Mouse (Mus musculus): ENCODE data around the gene Ncam1. TPM values are rescaled to one million over a fixed set of nuclear protein-coding genes. Genes with fewer than 3 reads are reported as not detected.

The Ncam1 gene
- total and polyA plus RNA-seq, 3 experiments = 0.08 TPM; not detected in 2

DNA sequence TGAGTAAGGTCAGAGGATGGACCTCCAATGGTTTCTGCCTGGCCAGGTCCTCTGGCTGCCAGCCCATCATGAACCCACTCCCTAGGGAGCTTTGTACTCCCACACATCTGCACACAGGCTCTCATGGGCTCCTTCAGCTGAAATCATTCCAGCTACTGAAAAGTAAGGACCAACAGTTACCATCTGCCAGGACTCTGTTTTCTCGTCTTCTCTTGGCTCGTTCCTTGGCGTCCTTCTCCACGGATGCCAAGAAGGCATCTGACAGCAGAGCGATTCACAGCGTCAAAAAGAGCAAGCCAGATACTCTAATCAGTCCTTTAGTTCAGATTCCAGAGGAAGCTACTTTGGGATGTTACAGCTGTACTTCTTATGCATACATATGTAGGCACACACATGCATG lies 327.8 kb downstream of the Ncam1 start:
- no peak for DNase-seq (ENCODE audit: extremely low read depth)
- Histone ChIP-seq H3K36me3 (replicated peaks in 1 of 2; ENCODE audit: control insufficient read depth in 1 of 2, insufficient read depth in 1 of 2, low read length in 1 of 2) (no peaks in the 10 kb centered on the region), H3K27me3 (replicated peaks) (no peaks in the 10 kb centered on the region), H3K4me3 (replicated peaks in 1 of 3; ENCODE audit: low read depth in 2 of 3, low read length in 2 of 3, poor library complexity in 1 of 3) (no peak overlapping the region), H3K27ac (ENCODE audit: insufficient read depth, low read depth) (no peak overlapping the region), H3K4me2 (ENCODE audit: insufficient read depth, low read depth, poor library complexity, severe bottlenecking) (no peak overlapping the region), H3K9ac (ENCODE audit: insufficient read depth, low read depth) (no peak overlapping the region), H3K4me1 (ENCODE audit: control insufficient read depth in 1 of 2, insufficient read depth in 2 of 2) (no peaks in the 10 kb centered on the region), H3K79me2 (replicated peaks; ENCODE audit: control insufficient read depth, extremely low read depth, insufficient read depth, poor library complexity, severe bottlenecking) (no peaks in the 10 kb centered on the region), H3K9me3 (replicated peaks; ENCODE audit: low read length) (no peaks in the 10 kb centered on the region)
- dilution Hi-C loops (cut with MboI; ENCODE audit: extremely low pct_ligation_motif_present, extremely low pct_unique_long_range_greater_than_20kb, low sequenced_read_pairs) = no loop called here
- in situ Hi-C loops (cut with MboI; ENCODE audit: low pct_ligation_motif_present, low pct_unique_long_range_greater_than_20kb, low sequenced_read_pairs) = no loop called here
- TF ChIP-seq EP300 (IDR thresholded peaks at IDR 0.05; ENCODE audit: low read length) = no peak
- no peak for TF ChIP-seq MAX (IDR thresholded peaks at IDR 0.05; ENCODE audit: low read length)

DNA sequence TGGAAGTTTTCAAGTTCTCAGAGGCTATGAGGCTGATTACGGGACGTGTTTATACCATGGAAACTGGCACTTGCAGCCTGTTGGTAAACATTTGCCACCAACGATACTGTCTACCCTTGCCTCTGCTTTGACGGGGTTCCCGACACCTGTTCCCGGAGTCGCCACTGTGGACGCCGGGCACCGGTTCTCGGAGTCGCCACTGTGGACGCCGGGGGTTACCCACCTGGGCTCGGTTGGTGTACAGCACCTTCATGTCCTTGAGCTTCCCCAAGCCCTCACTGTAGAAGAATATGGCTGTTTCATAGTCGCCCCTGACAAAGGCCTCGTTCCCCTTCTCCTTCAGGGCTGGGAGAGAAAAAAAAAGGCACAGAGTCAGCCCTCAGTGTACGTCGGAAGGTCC lies 328.7 kb downstream of the Ncam1 start:
- dilution Hi-C loops (cut with MboI; ENCODE audit: extremely low pct_ligation_motif_present, extremely low pct_unique_long_range_greater_than_20kb, low sequenced_read_pairs) = no loop called here

DNA sequence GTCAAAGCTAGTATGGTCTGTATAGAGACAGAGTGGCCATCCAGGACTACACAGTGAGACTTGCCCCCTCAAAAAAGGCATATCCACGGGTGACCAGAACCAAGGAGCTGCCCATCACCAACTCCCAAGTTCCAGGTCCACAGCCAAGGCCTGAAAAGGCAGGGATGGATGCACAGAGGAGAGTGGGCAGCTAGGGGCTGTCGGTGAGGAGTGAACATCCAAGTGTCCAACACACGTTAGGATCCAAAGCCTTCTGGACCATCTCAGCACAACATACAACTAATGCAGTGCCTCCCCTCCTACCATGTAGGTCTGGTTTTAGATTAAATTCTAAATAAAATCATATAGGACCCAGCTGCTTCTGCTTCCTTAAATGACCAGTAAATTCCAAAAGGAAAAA lies 342.6 kb downstream of the Ncam1 start:
- Histone ChIP-seq H3K4me2 (ENCODE audit: insufficient read depth, low read depth, poor library complexity, severe bottlenecking) (no peak overlapping the region), H3K27me3 (replicated peaks) (no peaks in the 10 kb centered on the region), H3K27ac (ENCODE audit: insufficient read depth, low read depth) (no peak overlapping the region), H3K79me2 (replicated peaks; ENCODE audit: control insufficient read depth, extremely low read depth, insufficient read depth, poor library complexity, severe bottlenecking) (no peaks in the 10 kb centered on the region), H3K9me3 (replicated peaks; ENCODE audit: low read length) (peaks cover 6% of the 10 kb centered on the region), H3K36me3 (replicated peaks in 1 of 2; ENCODE audit: control insufficient read depth in 1 of 2, insufficient read depth in 1 of 2, low read length in 1 of 2) (no peaks in the 10 kb centered on the region), H3K4me3 (replicated peaks in 1 of 3; ENCODE audit: low read depth in 2 of 3, low read length in 2 of 3, poor library complexity in 1 of 3) (no peak overlapping the region), H3K9ac (ENCODE audit: insufficient read depth, low read depth) (no peak overlapping the region), H3K4me1 (ENCODE audit: control insufficient read depth in 1 of 2, insufficient read depth in 2 of 2) (no peaks in the 10 kb centered on the region)
- dilution Hi-C loops (cut with MboI; ENCODE audit: extremely low pct_ligation_motif_present, extremely low pct_unique_long_range_greater_than_20kb, low sequenced_read_pairs) = no loop called here
- TF ChIP-seq TCF12 (IDR thresholded peaks at IDR 0.05; ENCODE audit: low read depth, low read length) = no peak
- no peak for TF ChIP-seq EP300 (IDR thresholded peaks at IDR 0.05; ENCODE audit: low read length)
- no peak for TF ChIP-seq SIN3A (IDR thresholded peaks at IDR 0.05; ENCODE audit: low read length)
- TF ChIP-seq JUN (IDR thresholded peaks at IDR 0.05; ENCODE audit: insufficient read depth, low read depth, low read length) = no peak
- no peak for TF ChIP-seq RAD21 (IDR thresholded peaks at IDR 0.05; ENCODE audit: low read depth, low read length)
- in situ Hi-C loops (cut with MboI; ENCODE audit: low pct_ligation_motif_present, low pct_unique_long_range_greater_than_20kb, low sequenced_read_pairs) = no loop called here
- no peak for DNase-seq (ENCODE audit: extremely low read depth)

More for the DNA sequence above, 328.7 kb downstream of the Ncam1 start:
- TF ChIP-seq USF2 (conservative IDR thresholded peaks at IDR 0.05; ENCODE audit: low read depth, low read length) = no peak
- no peak for TF ChIP-seq CTCF (conservative IDR thresholded peaks at IDR 0.05 in 1 of 2, IDR thresholded peaks at IDR 0.05 in 1 of 2; ENCODE audit: low read depth in 2 of 2, low read length in 2 of 2)
- no peak for TF ChIP-seq RAD21 (IDR thresholded peaks at IDR 0.05; ENCODE audit: low read depth, low read length)
- no peak for TF ChIP-seq ZC3H11A (IDR thresholded peaks at IDR 0.05; ENCODE audit: low read depth, low read length)
- no peak for TF ChIP-seq E2F4 (IDR thresholded peaks at IDR 0.05; ENCODE audit: insufficient replicate concordance, low read depth, low read length)
- TF ChIP-seq MAX (IDR thresholded peaks at IDR 0.05; ENCODE audit: low read length) = no peak
- no peak for TF ChIP-seq POLR2A (IDR thresholded peaks at IDR 0.05; ENCODE audit: low read depth, low read length)
- no peak for TF ChIP-seq HCFC1 (IDR thresholded peaks at IDR 0.05; ENCODE audit: low read depth, low read length)
- no peak for TF ChIP-seq MAFK (IDR thresholded peaks at IDR 0.05; ENCODE audit: insufficient replicate concordance, low read length)
- no peak for TF ChIP-seq TBP (conservative IDR thresholded peaks at IDR 0.05; ENCODE audit: low read depth, low read length)
- no peak for TF ChIP-seq ELF1 (IDR thresholded peaks at IDR 0.05; ENCODE audit: low read depth, low read length)
- no peak for TF ChIP-seq ZNF384 (IDR thresholded peaks at IDR 0.05; ENCODE audit: low read depth, low read length)
- TF ChIP-seq JUND (conservative IDR thresholded peaks at IDR 0.05; ENCODE audit: low read depth, low read length) = no peak
- H3K9ac ChIP-seq (ENCODE audit: insufficient read depth, low read depth) = no peak overlapping the region
- no peaks in the 10 kb centered on the region for H3K9me3 ChIP-seq (replicated peaks; ENCODE audit: low read length)
- H3K36me3 ChIP-seq (replicated peaks in 1 of 2; ENCODE audit: control insufficient read depth in 1 of 2, insufficient read depth in 1 of 2, low read length in 1 of 2) = no peaks in the 10 kb centered on the region
- in situ Hi-C loops (cut with MboI; ENCODE audit: low pct_ligation_motif_present, low pct_unique_long_range_greater_than_20kb, low sequenced_read_pairs) = no loop called here
- no peaks in the 10 kb centered on the region for H3K79me2 ChIP-seq (replicated peaks; ENCODE audit: control insufficient read depth, extremely low read depth, insufficient read depth, poor library complexity, severe bottlenecking)
- no peak overlapping the region for H3K27ac ChIP-seq (ENCODE audit: insufficient read depth, low read depth)
- no peak overlapping the region for H3K4me2 ChIP-seq (ENCODE audit: insufficient read depth, low read depth, poor library complexity, severe bottlenecking)
- DNase-seq (ENCODE audit: extremely low read depth) = no peak
- no peaks in the 10 kb centered on the region for H3K27me3 ChIP-seq (replicated peaks)
- no peaks in the 10 kb centered on the region for H3K4me1 ChIP-seq (ENCODE audit: control insufficient read depth in 1 of 2, insufficient read depth in 2 of 2)
- no peak overlapping the region for H3K4me3 ChIP-seq (replicated peaks in 1 of 3; ENCODE audit: low read depth in 2 of 3, low read length in 2 of 3, poor library complexity in 1 of 3)
